Mouse (Mus musculus) midbrain, embryonic 16.5 days (tissue): ENCODE results near the gene Strap. TPM values are rescaled to one million over a fixed set of nuclear protein-coding genes. Genes with fewer than 3 reads are reported as not detected.

ENCODE experiments used
- ATAC-seq: fragments of 200-750 bp; cut with Nextera tagmentation; 2 replicates; pipeline ENCODE4 v1.8.0; 2017; ENCODE audit warnings: moderate TSS enrichment
- H3K27ac ChIP-seq: fragments of 300-500 bp; sonication (generic); 2 replicates; pipeline ENCODE4 v1.5.1; 2014; ENCODE audit warnings: mild to moderate bottlenecking, low read length, mixed read lengths
- H3K27me3 ChIP-seq: fragments of 300-500 bp; sonication (generic); 2 replicates; pipeline ENCODE4 v1.6.1; 2014; ENCODE audit warnings: low read depth, low read length, mixed read lengths; ENCODE audit not compliant: control insufficient read depth, insufficient read depth
- H3K36me3 ChIP-seq: fragments of 300-500 bp; sonication (generic); 2 replicates; pipeline ENCODE4 v1.6.1; 2014; ENCODE audit warnings: mild to moderate bottlenecking, low read length, moderate library complexity, mixed read lengths; ENCODE audit not compliant: control insufficient read depth, insufficient read depth
- H3K4me1 ChIP-seq: fragments of 300-500 bp; sonication (generic); 2 replicates; pipeline ENCODE4 v1.6.1; 2014; ENCODE audit warnings: mild to moderate bottlenecking, low read length, mixed read lengths; ENCODE audit not compliant: control insufficient read depth, insufficient read depth
- H3K4me2 ChIP-seq: fragments of 300-500 bp; sonication (generic); 2 replicates; pipeline ENCODE4 v1.6.1; 2014; ENCODE audit warnings: mild to moderate bottlenecking, low read length, mixed read lengths
- H3K4me3 ChIP-seq: fragments of 300-500 bp; sonication (generic); 2 replicates; pipeline ENCODE4 v1.5.1; 2014; ENCODE audit warnings: low read depth, mild to moderate bottlenecking, low read length, moderate library complexity, mixed read lengths
- H3K9ac ChIP-seq: fragments of 300-500 bp; sonication (generic); 2 replicates; pipeline ENCODE4 v1.6.1; 2014; ENCODE audit warnings: low read depth, low read length, mixed read lengths
- H3K9me3 ChIP-seq: fragments of 300-500 bp; sonication (generic); replicated peaks from 2 replicates; pipeline ENCODE4 v1.6.1; 2014; ENCODE audit warnings: mild to moderate bottlenecking, low read length, mixed read lengths; ENCODE audit not compliant: control insufficient read depth, poor library complexity, severe bottlenecking
- WGBS: fragments of 180-500 bp; shearing (Covaris S2); extraction: QIAGEN DNeasy Blood & Tissue Kit; methylation state at CpG from one replicate; pipeline ENCODE4 v1.1.7; 2014; 5-methylcytosine and 5-hydroxymethylcytosine counted together
- polyA plus RNA-seq: library from polyadenylated mRNA; unstranded; fragments of >200 nt; fragmentation: Nextera tagmentation; extraction: Ambion mirVana; gene quantifications from 2 replicates; pipeline ENCODE4 v1.2.1, GENCODE M21; 2015

The Strap gene
- polyA plus RNA-seq, 1 experiment from 2014 or later = 161 TPM

- H3K4me1 ChIP-seq = no peaks in the 10 kb centered on the region
- H3K9ac ChIP-seq = no peak overlapping the region
- 0 out of 2 replicates have a peak, but pooled peaks have one; percentile 36 for ATAC-seq
- 75% methylated on average over 5 of the region's 5 CpGs for WGBS
- H3K9me3 ChIP-seq = no peaks in the 10 kb centered on the region
- peaks cover 32% of the 10 kb centered on the region for H3K36me3 ChIP-seq
- no peak overlapping the region for H3K27ac ChIP-seq
- no peak overlapping the region for H3K4me2 ChIP-seq
- H3K27me3 ChIP-seq = no peaks in the 10 kb centered on the region
- no peak overlapping the region for H3K4me3 ChIP-seq
Observed at GRCm38 (mm10) chr6:137747174-137747928, 12.5 kb downstream of the Strap start.

GRCm38 (mm10) chr6:137751551-137752274 is 16.8 kb downstream of the Strap start:
- peaks cover 5% of the 10 kb centered on the region for H3K4me1 ChIP-seq
- no peaks in the 10 kb centered on the region for H3K27me3 ChIP-seq
- no peak for ATAC-seq
- H3K9me3 ChIP-seq = no peaks in the 10 kb centered on the region
- H3K4me3 ChIP-seq = no peak overlapping the region
- no peak overlapping the region for H3K9ac ChIP-seq
- WGBS = 92% methylated on average over 10 of the region's 10 CpGs
- H3K27ac ChIP-seq = no peak overlapping the region
- H3K36me3 ChIP-seq = peaks cover 20% of the 10 kb centered on the region
- H3K4me2 ChIP-seq = no peak overlapping the region

- Histone ChIP-seq H3K4me1 (peaks cover 5% of the 10 kb centered on the region), H3K9ac (no peak overlapping the region), H3K27me3 (no peaks in the 10 kb centered on the region), H3K4me3 (no peak overlapping the region), H3K4me2 (no peak overlapping the region), H3K27ac (no peak overlapping the region), H3K36me3 (peaks cover 20% of the 10 kb centered on the region), H3K9me3 (no peaks in the 10 kb centered on the region)
- WGBS = 92% methylated on average over 4 of the region's 4 CpGs
- ATAC-seq = no peak
Observed at GRCm38 (mm10) chr6:137752275-137752655, 17.4 kb downstream of the Strap start.

DNA sequence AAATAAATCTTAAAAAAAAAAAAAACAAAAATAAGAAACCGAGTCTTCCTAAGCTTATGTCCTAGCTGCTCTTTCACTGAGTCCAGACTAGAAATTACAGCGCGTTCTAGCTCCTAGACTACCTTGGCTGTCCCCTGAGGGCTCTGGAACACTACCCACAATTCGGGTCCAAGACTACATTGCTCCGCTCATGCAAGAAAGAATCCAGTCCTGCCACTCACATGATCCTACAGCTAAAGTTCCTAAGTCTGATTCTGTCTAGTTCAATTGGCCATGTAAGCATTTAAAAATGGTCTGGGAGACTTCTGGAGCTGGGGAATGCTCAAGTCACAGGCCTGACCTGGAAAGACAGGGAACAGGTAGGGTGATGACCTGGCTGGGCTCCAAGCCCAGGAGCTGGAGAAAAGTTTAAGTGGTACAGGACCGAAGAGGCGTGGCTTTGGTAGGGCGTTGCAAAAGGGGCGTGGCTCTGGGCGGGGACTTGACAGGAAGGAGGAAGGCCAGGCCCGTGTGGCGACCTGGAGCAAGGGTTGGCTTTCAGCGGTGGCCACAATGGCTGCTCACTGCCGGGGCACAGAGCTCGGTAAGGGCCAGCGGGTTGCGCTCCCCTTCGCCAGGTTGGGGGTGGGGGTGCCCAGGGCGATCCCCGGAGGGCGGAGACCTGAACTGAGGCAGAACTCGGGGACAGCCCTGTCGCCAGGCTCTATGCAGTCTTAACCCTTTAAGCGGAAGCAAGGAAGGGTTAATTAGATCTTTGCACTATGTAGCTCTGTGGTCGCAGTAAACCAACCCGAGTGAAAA is 19.4 kb downstream of the Strap start, which contains the start of gene Dera:
TSS of gene Dera (plus strand) at position 491 of the 801 bp plus-strand sequence.
- Histone ChIP-seq H3K9ac (peak within 1 kb of the TSS; percentile 69), H3K4me3 (peak within 1 kb of the TSS; percentile 56), H3K36me3 (peaks cover 20% of the 10 kb centered on the region), H3K27ac (no peak within 1 kb of the TSS), H3K4me2 (peak within 1 kb of the TSS; percentile 89), H3K4me1 (peaks cover 5% of the 10 kb centered on the region), H3K9me3 (no peaks in the 10 kb centered on the region), H3K27me3 (no peaks in the 10 kb centered on the region)
- peak; percentile 70 for ATAC-seq
- WGBS = 13% methylated on average over 25 of the region's 26 CpGs

- Histone ChIP-seq H3K4me1 (peaks cover 5% of the 10 kb centered on the region), H3K36me3 (peaks cover 14% of the 10 kb centered on the region), H3K9me3 (no peaks in the 10 kb centered on the region), H3K4me2 (peak overlapping the region; percentile 89), H3K27me3 (no peaks in the 10 kb centered on the region), H3K4me3 (peak overlapping the region; percentile 56), H3K27ac (no peak overlapping the region), H3K9ac (peak overlapping the region; percentile 69)
- 5% methylated on average over 8 of the region's 8 CpGs for WGBS
- ATAC-seq = no peak
Observed at GRCm38 (mm10) chr6:137754857-137755232, 20.0 kb downstream of the Strap start.

- no peaks in the 10 kb centered on the region for H3K27me3 ChIP-seq
- H3K4me3 ChIP-seq = no peak overlapping the region
- 72% methylated on average over 5 of the region's 5 CpGs for WGBS
- no peak overlapping the region for H3K27ac ChIP-seq
- no peaks in the 10 kb centered on the region for H3K9me3 ChIP-seq
- H3K9ac ChIP-seq = no peak overlapping the region
- peaks cover 6% of the 10 kb centered on the region for H3K36me3 ChIP-seq
- no peak for ATAC-seq
- H3K4me2 ChIP-seq = no peak overlapping the region
- H3K4me1 ChIP-seq = peaks cover 5% of the 10 kb centered on the region
Observed at GRCm38 (mm10) chr6:137756310-137756709, 21.4 kb downstream of the Strap start.

- Histone ChIP-seq H3K27me3 (no peaks in the 10 kb centered on the region), H3K27ac (no peak overlapping the region), H3K4me3 (no peak overlapping the region), H3K4me2 (no peak overlapping the region), H3K9me3 (no peaks in the 10 kb centered on the region), H3K36me3 (no peaks in the 10 kb centered on the region), H3K4me1 (peaks cover 5% of the 10 kb centered on the region), H3K9ac (no peak overlapping the region)
- no peak for ATAC-seq
- WGBS = 100% methylated on average over 1 of the region's 1 CpGs
Observed at GRCm38 (mm10) chr6:137757891-137758290, 23.0 kb downstream of the Strap start.

GRCm38 (mm10) chr6:137759681-137760080 is 24.8 kb downstream of the Strap start:
- no peaks in the 10 kb centered on the region for H3K9me3 ChIP-seq
- no peak overlapping the region for H3K4me2 ChIP-seq
- no peaks in the 10 kb centered on the region; the same call in none of the 2 replicates for H3K4me1 ChIP-seq
- WGBS = 49% methylated on average over 8 of the region's 8 CpGs
- no peaks in the 10 kb centered on the region for H3K27me3 ChIP-seq
- H3K4me3 ChIP-seq = no peak overlapping the region
- peak; percentile 25; the same call in 1 of the 2 replicates for ATAC-seq
- no peak overlapping the region for H3K9ac ChIP-seq
- H3K36me3 ChIP-seq = no peaks in the 10 kb centered on the region
- no peak overlapping the region for H3K27ac ChIP-seq
